Mouse (Mus musculus) brain, embryonic 18.5 days (tissue): Measurements from ENCODE around the gene Gm28230.

Source experiments
- DNase-seq: peaks from one replicate; pipeline ENCODE4 v3.0.0-alpha.2; 2012; ENCODE audit warnings: low read depth, low spot score

Gene Gm28230

GRCm38 (mm10) chr2:74691022-74691951, 35.2 kb upstream of the Gm28230 start, which contains the start of gene Hoxd10:
Gene Hoxd10 (plus strand): TSS chr2:74691924.
- DNase-seq: no peak

- no peak for DNase-seq
Measured at GRCm38 (mm10) chr2:74691995-74692807, 34.3 kb upstream of the Gm28230 start.

- DNase-seq: no peak
Measured at GRCm38 (mm10) chr2:74692808-74693431, 33.6 kb upstream of the Gm28230 start.

GRCm38 (mm10) chr2:74693432-74693827, 33.1 kb upstream of the Gm28230 start:
- DNase-seq: no peak

GRCm38 (mm10) chr2:74694066-74694465, 32.5 kb upstream of the Gm28230 start:
- no peak for DNase-seq

GRCm38 (mm10) chr2:74695383-74695782, 31.1 kb upstream of the Gm28230 start:
- no peak for DNase-seq

- DNase-seq: no peak
Measured at GRCm38 (mm10) chr2:74695813-74696430, 30.6 kb upstream of the Gm28230 start.

- no peak for DNase-seq
Measured at GRCm38 (mm10) chr2:74696442-74697335, 29.8 kb upstream of the Gm28230 start.

GRCm38 (mm10) chr2:74697567-74698121, 28.9 kb upstream of the Gm28230 start, which contains the start of gene Hoxd9:
Gene Hoxd9 (plus strand): TSS chr2:74697727.
- no peak for DNase-seq

- DNase-seq: no peak
Measured at GRCm38 (mm10) chr2:74698201-74699052, 28.1 kb upstream of the Gm28230 start.

GRCm38 (mm10) chr2:74699053-74699430, 27.5 kb upstream of the Gm28230 start:
- no peak for DNase-seq

GRCm38 (mm10) chr2:74699664-74700545, 26.6 kb upstream of the Gm28230 start:
- DNase-seq: no peak

GRCm38 (mm10) chr2:74700546-74701112, 25.9 kb upstream of the Gm28230 start:
- DNase-seq: no peak

GRCm38 (mm10) chr2:74701949-74702819, 24.3 kb upstream of the Gm28230 start:
- DNase-seq: peak; percentile 64

GRCm38 (mm10) chr2:74702820-74703219, 23.7 kb upstream of the Gm28230 start:
- no peak for DNase-seq

- DNase-seq: no peak
Measured at GRCm38 (mm10) chr2:74703317-74703716, 23.2 kb upstream of the Gm28230 start.
